Mouse (Mus musculus) induced T-regulatory cell, adult 2 months (primary cell): ENCODE results near the gene Dhrs3.

Experiments
- DNase-seq: peaks from one replicate; pipeline ENCODE4 v3.0.0-alpha.2; 2012; ENCODE audit warnings: low read depth

Dhrs3 gene

DNA sequence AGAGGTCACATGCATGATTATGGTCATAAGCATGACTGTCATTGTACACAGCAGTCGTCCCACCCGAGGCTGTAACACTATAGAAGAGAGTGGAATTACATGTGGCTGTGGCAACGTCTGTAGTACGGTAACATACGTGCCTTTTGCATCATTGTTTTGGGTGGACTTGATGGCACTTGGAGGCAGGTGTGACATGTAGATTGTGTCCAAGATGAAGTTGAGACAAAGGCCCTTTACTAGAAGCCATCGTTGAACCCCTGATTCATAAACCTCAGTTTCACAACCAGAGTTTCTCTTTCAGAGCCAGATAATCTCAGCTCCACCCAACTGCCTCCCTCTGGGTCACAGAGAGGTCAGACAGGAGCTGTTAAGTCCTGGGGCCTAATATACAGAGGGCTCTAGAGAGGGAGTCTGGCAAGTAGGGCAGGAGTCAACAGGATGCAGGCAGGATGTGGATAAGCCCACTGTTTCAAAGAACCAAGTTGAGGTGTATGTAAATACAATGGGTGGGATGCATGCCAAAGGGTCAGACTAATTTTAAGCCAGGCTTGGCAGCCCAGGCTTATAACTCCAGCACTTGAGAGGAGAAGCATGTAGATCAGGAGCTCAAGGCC, 5.5 kb downstream of the Dhrs3 start:
- peak; percentile 66 for DNase-seq

DNA sequence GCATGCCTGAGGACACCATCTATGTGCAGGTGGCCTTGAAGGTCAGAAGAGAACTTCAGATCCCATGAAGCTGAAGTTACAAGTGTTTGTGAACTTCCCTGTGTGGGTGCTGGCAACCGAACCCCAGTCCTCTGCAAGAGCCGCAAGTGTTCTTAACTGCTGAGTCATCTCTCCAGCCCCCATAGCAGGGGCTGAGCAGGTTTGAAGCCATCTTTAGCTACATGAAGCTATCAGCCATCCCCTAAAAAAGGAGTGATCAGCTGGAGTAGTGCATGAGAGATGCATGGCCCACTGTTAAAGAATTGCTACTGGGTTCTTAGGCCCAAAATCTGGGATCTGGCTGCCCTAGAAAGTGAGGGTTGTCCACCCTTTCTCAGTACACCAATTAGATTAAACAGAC, 6.1 kb downstream of the Dhrs3 start:
- DNase-seq: peak; percentile 7

DNA sequence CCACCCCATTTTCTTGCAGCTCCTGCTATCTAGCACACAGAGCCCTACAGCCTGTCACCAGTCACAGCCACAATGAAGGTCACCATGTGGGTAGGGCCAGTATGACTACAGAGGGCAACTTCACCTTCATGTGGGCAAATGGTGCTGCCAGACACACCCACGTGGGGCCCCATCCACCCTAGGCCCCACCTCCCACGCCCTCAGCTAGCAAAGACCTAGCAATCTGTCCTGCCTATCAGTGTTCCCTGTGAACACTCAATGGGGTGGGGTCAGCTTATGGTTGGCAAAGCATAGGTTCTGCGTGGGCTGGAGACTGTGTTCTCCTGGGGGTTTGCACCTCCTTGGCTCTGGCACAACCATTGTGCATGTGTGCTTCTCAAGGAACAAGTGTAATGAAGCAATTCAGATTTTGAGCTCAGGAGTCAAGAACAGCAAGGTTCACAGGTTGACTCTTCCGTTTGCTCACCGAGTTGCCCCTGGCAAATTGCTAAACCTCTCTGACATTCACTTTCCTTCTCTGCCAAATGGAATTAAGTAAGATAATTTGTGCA, 9.0 kb downstream of the Dhrs3 start:
- DNase-seq: peak; percentile 60

- DNase-seq: no peak
Observed at GRCm38 (mm10) chr4:144903088-144903487, 10.5 kb downstream of the Dhrs3 start.

DNA sequence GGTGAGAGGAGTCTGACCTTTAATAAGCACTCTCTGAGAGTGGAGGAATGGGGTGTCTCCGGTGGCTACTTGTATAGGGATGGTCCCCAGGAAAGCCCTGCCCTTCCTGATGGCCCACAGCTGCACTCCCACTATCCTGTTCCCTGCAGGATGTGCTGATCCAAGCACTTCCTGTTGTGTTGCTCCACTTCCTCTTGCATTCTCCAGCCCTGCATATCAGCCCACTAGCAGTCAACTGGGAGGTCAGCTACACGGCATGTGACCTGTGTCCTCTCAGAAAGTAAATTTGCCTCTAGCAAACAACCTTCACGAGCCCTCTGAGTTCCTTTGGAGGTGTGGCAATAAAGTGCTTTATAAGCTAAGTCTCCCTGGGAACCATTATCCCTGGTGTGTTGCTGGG, 11.3 kb downstream of the Dhrs3 start:
- DNase-seq: no peak

DNA sequence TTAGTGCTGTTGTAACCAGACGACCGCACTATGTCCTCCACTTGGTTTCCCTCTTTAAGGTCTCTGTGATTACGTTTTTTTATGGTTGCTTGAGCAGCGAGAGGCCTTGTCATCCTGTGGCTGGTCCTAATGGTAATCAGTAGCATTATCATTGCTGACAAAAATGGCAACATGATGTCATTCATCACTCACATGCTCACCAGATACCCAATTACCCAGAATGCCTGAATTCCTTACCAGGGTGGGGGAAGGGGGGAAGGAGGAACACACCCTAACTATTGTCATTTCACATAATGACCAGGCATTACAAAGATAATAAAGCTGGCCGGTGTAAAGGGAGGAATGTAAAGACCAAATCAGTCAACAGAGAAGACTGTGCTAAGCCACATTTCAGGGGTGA, 12.5 kb downstream of the Dhrs3 start:
- no peak for DNase-seq

GRCm38 (mm10) chr4:144906001-144906889, 13.6 kb downstream of the Dhrs3 start:
- DNase-seq: no peak

GRCm38 (mm10) chr4:144906978-144907703, 14.5 kb downstream of the Dhrs3 start:
- DNase-seq: no peak

DNA sequence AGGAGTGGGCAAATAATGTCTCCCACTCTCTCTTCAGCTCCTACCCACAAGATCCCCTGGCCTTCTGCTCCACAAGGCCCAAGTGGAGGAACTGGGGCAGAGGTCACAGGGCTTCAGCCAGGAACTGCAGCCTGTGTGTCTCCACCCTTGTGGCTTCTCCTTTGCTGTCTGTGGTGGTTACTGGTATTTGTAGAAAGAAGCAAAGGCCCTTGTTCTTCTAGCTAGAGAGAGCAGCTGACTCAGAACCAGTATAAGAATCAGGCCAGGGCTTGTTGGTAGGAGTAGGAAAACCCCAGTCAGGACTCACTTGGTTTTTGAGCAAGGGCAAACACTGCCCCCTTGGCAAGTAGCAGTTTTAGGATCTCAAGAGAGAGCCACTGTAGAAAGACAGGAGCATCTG, 16.2 kb downstream of the Dhrs3 start:
- DNase-seq: no peak

- no peak for DNase-seq
Observed at GRCm38 (mm10) chr4:144910281-144910680, 17.7 kb downstream of the Dhrs3 start.

GRCm38 (mm10) chr4:144913298-144914152, 20.9 kb downstream of the Dhrs3 start:
- no peak for DNase-seq

- DNase-seq: no peak
Observed at GRCm38 (mm10) chr4:144916520-144916919, 23.9 kb downstream of the Dhrs3 start.

DNA sequence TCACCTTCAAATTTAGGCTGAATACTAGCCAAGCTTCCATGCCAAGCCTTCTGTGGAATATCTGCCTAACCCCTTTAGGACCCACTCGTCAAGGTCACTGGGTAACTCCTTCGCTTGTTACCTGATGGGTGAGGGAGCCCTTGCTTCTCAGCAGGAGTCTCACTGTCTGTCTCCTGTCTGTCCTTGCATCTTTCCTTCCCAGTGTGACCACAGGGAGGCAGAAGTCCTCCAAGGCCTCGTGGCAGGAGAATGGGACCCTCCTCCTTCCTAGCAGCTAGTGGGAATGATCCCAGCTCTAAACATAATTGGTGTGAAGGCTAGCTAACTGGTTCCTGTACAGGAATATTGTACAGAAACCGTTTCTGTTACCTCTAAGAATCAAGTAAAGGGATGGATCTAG, 24.5 kb downstream of the Dhrs3 start:
- no peak for DNase-seq

DNA sequence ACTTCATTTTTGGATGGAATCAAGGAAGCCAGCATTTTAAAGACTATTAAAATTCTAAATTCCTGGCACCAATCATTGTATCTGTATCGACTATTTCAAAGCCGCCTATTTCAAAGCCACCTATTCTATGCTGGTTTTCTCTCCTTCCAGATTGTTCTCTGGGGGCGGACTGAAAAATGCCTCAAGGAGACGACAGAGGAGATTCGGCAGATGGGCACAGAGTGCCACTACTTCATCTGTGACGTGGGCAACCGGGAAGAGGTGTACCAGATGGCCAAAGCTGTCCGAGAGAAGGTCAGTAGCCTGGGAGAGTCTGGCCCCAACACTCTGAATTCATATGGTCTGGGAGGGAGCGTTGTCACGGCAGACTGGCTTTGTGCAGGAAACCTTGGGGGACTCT, 25.9 kb downstream of the Dhrs3 start:
- no peak for DNase-seq

DNA sequence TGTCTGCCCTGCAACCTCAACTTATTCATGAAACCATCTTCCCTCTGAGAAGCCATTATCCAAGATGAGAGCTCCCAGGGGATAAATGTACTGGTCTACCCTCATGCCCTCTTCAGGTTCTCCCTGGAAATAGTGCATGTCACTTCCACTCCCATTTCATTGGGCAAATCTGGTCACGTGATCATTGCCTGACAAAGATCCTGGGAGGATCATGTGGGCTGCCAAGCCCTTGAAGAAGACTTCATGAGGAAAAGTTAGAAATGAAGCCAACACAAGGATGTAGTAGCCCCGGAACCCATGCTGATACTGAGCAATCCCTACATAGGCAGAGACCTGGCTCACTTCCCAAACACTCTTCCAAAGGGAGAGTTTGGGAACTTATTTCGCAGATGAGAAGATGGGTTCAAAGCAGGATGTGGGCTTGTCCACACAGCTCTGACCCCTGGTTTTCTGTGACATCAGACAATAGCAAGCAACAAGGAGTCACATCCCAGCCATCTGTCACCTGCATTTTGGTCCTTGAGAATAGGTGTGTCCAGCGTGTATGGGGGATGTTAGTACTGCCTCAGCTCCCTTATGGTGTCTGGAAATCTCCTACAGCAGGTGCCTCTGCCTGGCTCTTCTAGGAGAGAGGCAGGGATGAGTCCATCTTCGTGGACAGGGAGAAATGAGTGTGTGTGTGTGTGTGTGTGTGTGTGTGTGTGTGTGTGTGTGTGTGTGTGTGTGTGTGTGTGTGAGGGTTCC, 36.2 kb downstream of the Dhrs3 start:
- DNase-seq: no peak

DNA sequence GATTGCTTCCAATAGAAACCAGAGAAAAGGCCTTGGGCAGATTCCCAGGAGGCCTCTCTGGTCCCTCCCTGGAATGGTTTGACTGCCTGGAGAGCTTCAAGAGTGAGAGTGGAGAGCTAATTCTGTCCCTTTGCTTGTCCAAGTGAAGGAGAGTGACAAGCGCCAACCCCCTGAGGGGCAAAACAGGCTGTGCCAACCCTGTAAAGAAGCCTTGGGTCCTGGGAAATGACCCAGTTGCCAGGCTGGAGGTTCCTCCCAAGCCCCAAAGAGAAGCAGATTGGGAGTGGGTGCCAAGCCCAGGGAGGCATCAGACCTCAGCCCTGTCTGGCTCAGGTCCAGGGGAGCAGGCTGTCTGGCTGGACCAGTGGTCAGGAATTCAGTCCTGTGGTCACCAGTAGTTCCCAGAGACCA, 37.2 kb downstream of the Dhrs3 start:
- no peak for DNase-seq

DNA sequence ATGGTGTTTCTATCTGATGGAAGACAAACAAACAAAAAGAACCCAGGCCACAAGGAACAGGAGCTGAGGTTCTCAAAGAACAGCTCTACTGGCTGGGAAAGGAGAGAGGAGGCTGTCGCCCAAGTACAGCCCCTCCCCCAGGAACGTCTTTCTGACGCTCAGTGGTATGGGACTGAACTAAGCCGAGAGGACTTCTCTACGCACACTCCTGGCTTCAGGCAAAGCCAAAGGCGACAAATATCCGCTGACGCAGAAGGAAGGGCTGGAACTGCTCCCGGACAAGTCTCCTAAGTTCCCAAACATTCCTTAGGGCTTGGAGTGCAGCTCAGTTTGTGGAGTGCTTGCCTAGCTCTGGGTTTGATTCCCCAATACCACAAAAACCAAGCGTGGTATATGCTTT, 37.7 kb downstream of the Dhrs3 start:
- DNase-seq: no peak

DNA sequence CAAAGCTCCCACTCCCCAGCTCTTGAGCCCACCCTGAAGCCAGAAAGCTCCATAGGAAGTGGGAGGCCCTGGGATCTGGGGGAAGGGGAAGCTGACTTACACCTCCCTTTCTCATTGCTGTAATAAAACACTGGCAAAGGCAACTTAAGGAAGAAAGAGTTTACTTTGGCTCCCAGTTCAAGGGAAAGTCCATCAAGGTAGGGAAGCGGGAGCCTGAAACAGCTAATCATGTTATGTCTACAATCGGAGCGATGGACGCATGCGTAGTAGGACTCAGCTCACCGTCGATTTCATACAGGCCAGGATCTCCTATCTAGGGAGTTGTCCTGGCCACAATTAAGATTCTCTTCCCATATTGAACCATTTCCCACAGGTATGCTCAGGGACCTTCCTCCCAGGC, 38.5 kb downstream of the Dhrs3 start:
- DNase-seq: no peak

DNA sequence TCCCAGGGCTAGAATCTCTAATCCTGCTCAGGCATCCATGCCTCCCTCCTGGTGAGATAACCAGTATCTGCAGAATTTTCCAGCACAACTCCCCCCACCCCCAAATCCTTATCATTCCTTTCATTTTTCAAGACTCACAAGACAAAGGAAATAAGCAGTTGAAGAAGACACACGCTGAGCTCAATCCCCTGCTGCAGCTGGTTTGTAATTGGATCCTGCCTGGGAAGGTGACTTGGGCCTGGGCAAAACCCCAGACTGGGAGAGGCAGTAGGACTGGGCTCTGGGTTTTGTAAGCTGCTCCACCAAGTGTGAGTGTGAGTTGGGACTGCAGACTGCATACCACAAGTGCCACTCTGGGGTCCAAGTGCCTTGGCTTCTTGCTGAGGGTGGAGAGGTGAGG, 41.9 kb downstream of the Dhrs3 start:
- DNase-seq: no peak

DNA sequence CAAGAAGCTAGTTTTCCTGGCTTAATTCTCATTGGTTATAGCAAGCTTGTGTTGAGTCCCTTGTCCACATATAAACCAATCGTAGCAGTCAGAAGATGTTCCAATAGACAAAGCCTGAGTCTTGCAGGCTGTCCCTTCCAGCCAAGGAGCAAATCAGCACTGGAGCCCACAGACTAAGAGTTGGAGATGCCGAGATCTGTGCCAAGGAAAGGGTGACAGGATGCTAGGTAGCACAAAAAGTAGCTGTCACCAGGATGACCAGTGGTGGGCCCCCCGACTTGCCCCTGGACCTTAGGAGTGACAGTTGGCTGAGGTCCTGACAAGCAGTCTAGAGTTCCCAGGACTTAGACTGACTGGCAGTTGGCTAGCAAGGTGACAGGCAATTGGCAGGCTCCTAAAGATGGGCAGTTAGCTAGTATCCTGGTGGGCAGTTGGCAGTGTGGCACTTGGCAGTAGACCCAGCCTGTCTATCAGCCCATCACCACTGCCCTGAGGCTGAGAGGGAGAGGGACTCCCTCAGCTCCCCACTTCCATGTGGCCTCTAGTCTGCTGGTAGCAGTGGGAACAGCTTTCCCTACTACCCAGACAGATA, 44.0 kb downstream of the Dhrs3 start:
- no peak for DNase-seq
